Mouse (Mus musculus): Measurements from ENCODE around the gene Arid3b. TPM values are rescaled to one million over a fixed set of nuclear protein-coding genes. Genes with fewer than 3 reads are reported as not detected.
A peak's percentile ranks its signal among the peaks of the same experiment; 100 is the strongest.

The Arid3b gene
- total RNA-seq, 4 experiments from 2014 or later, result 4.6 to 9.8 (median 8.4) TPM

GRCm38 (mm10) chr9:57829812-57830557 is 6.6 kb downstream of the Arid3b start:
- no peak for DNase-seq

- DNase-seq, result no peak
These were observed 13.2 kb downstream of the Arid3b start for GRCm38 (mm10) chr9:57823397-57823796.

GRCm38 (mm10) chr9:57822812-57823211 is 13.8 kb downstream of the Arid3b start:
- DNase-seq, result no peak

GRCm38 (mm10) chr9:57820186-57821080 is 16.2 kb downstream of the Arid3b start:
- DNase-seq, result no peak

- no peak for DNase-seq
These were observed 19.3 kb downstream of the Arid3b start for GRCm38 (mm10) chr9:57817220-57817667.

GRCm38 (mm10) chr9:57814866-57815265 is 21.7 kb downstream of the Arid3b start:
- no peak for DNase-seq

- DNase-seq, result no peak
These were observed 22.6 kb downstream of the Arid3b start for GRCm38 (mm10) chr9:57814014-57814413.

- DNase-seq, result no peak
These were observed 24.5 kb downstream of the Arid3b start for GRCm38 (mm10) chr9:57811793-57812733.

- no peak for DNase-seq
These were observed 25.9 kb downstream of the Arid3b start for GRCm38 (mm10) chr9:57810691-57811090.

- no peak for DNase-seq
These were observed 27.8 kb downstream of the Arid3b start for GRCm38 (mm10) chr9:57808771-57809310.

GRCm38 (mm10) chr9:57807174-57807651 is 29.4 kb downstream of the Arid3b start:
- no peak for DNase-seq

- DNase-seq, result no peak
These were observed 30.5 kb downstream of the Arid3b start for GRCm38 (mm10) chr9:57806066-57806481.

GRCm38 (mm10) chr9:57805087-57805737 is 31.4 kb downstream of the Arid3b start:
- no peak for DNase-seq

GRCm38 (mm10) chr9:57803839-57804238 is 32.8 kb downstream of the Arid3b start:
- no peak for DNase-seq

GRCm38 (mm10) chr9:57803047-57803446 is 33.5 kb downstream of the Arid3b start:
- DNase-seq, result no peak

- DNase-seq, result no peak
These were observed 36.1 kb downstream of the Arid3b start for GRCm38 (mm10) chr9:57800325-57800975.

GRCm38 (mm10) chr9:57798725-57799253 is 37.8 kb downstream of the Arid3b start:
- peak; percentile 7 for DNase-seq

GRCm38 (mm10) chr9:57797456-57797855 is 39.1 kb downstream of the Arid3b start:
- no peak for DNase-seq

- no peak for DNase-seq
These were observed 46.9 kb downstream of the Arid3b start for GRCm38 (mm10) chr9:57789733-57790132.

GRCm38 (mm10) chr9:57782656-57783055 is 53.9 kb downstream of the Arid3b start:
- DNase-seq, result no peak

Data from adrenal gland, adult 8-10 months (tissue).